Mouse (Mus musculus) retina, postnatal 1 day (tissue): ENCODE results near the gene Mthfd1l.
"Not testable (repeated sequence)": the region's sequence is repeated elsewhere in the genome, so short reads cannot be mapped to it uniquely, and the experiment has no call there.

Source experiments
- DNase-seq: peaks from one replicate; pipeline ENCODE4 v3.0.0-alpha.2; 2012

Gene Mthfd1l

GRCm38 (mm10) chr10:4159541-4160090 is 186.7 kb downstream of the Mthfd1l start:
- DNase-seq, result no peak

GRCm38 (mm10) chr10:4160242-4160785 is 187.4 kb downstream of the Mthfd1l start:
- peak; percentile 48 for DNase-seq

GRCm38 (mm10) chr10:4162049-4162448 is 189.1 kb downstream of the Mthfd1l start:
- no peak for DNase-seq

- peak; percentile 26 for DNase-seq
Measured at GRCm38 (mm10) chr10:4162976-4163375, 190.1 kb downstream of the Mthfd1l start.

- DNase-seq, result no peak
Measured at GRCm38 (mm10) chr10:4164681-4165080, 191.8 kb downstream of the Mthfd1l start.

GRCm38 (mm10) chr10:4168222-4168798 is 195.4 kb downstream of the Mthfd1l start:
- DNase-seq, result no peak

GRCm38 (mm10) chr10:4174229-4174628 is 201.3 kb downstream of the Mthfd1l start:
- no peak for DNase-seq

GRCm38 (mm10) chr10:4174717-4175116 is 201.8 kb downstream of the Mthfd1l start:
- peak; percentile 46 for DNase-seq

GRCm38 (mm10) chr10:4177285-4177684 is 204.4 kb downstream of the Mthfd1l start:
- DNase-seq, result no peak

GRCm38 (mm10) chr10:4179049-4179790 is 206.3 kb downstream of the Mthfd1l start:
- DNase-seq, result no peak

GRCm38 (mm10) chr10:4181953-4182352 is 209.0 kb downstream of the Mthfd1l start:
- no peak for DNase-seq

- no peak for DNase-seq
Measured at GRCm38 (mm10) chr10:4182406-4182805, 209.5 kb downstream of the Mthfd1l start.

- DNase-seq, result no peak
Measured at GRCm38 (mm10) chr10:4188614-4189402, 215.9 kb downstream of the Mthfd1l start.

GRCm38 (mm10) chr10:4189422-4189821 is 216.5 kb downstream of the Mthfd1l start:
- DNase-seq, result no peak

GRCm38 (mm10) chr10:4198978-4199377 is 226.1 kb downstream of the Mthfd1l start:
- no peak for DNase-seq

GRCm38 (mm10) chr10:4199926-4200325 is 227.0 kb downstream of the Mthfd1l start:
- no peak for DNase-seq

GRCm38 (mm10) chr10:4200546-4201104 is 227.7 kb downstream of the Mthfd1l start:
- DNase-seq, result no peak

- DNase-seq, result no peak
Measured at GRCm38 (mm10) chr10:4201141-4201540, 228.2 kb downstream of the Mthfd1l start.

- DNase-seq, result not testable (repeated sequence)
Measured at GRCm38 (mm10) chr10:4203651-4204050, 230.7 kb downstream of the Mthfd1l start.

GRCm38 (mm10) chr10:4209040-4209439 is 236.1 kb downstream of the Mthfd1l start:
- no peak for DNase-seq

- peak; percentile 5 for DNase-seq
Measured at GRCm38 (mm10) chr10:4210313-4211066, 237.6 kb downstream of the Mthfd1l start.

- no peak for DNase-seq
Measured at GRCm38 (mm10) chr10:4211067-4211447, 238.1 kb downstream of the Mthfd1l start.
